Mouse (Mus musculus): ENCODE measurements at regions not wholly inside any gene's neighbourhood (a gene's known extent, or its start where the extent isn't known, plus 50 kb on each side); places are given as distances from the start of the nearest gene placed in this dataset.
A peak's percentile ranks its signal among the peaks of the same experiment; 100 is the strongest.

DNA sequence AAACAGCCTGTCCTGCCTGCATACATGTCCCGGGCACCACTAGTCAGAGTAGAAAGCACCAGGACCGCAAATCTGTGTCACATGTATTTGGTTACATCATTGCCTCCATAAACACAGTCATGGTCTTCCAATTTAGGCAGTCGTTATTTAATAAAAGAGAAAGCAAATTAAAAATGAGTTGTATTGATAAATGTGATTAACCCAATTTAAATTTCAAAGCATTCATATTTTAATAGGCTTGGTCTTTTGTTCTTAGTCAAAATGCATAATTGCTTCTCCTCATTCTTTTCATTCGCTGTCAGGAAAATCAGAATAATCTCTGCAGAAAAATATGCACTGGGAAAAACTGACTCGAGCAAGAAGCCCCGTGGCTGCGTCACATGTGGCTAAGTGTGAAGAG lies 307.3 kb upstream of the Id4 start:
- Histone ChIP-seq H3K9ac (replicated peaks; ENCODE audit: low read depth, low read length) (no peak overlapping the region), H3K36me3 (ENCODE audit: control insufficient read depth, insufficient read depth, low read length) (no peaks in the 10 kb centered on the region), H3K27ac (ENCODE audit: low read depth, low read length) (no peak overlapping the region), H3K4me3 (ENCODE audit: low read depth, low read length) (no peak overlapping the region), H3K4me2 (ENCODE audit: low read depth, low read length) (no peak overlapping the region), H3K4me1 (ENCODE audit: control insufficient read depth, insufficient read depth, low read length) (peaks cover 11% of the 10 kb centered on the region), H3K9me3 (ENCODE audit: control insufficient read depth, low read length) (no peaks in the 10 kb centered on the region), H3K27me3 (ENCODE audit: control insufficient read depth, insufficient read depth, low read length) (no peaks in the 10 kb centered on the region)
- ATAC-seq (ENCODE audit: low read depth) = no peak
- WGBS = 70% methylated on average over 7 of the region's 7 CpGs

DNA sequence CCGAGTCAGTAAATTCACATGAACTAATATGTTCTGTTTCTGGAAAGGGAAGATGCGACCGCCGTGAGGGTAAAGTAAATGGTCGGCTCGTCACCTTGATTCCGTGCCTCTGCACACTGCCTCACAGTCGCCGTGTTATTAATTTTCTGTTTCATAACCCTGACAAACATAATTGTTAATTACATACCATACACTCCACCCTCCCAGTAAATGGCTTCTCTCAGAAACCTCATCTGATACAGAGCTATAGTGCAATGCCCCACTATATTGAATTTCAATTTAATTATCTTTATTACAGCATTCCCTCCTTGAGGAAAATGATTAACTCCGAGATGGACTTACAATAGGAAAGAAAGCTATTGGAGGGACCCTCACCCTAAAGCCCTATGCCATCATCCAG lies 305.5 kb upstream of the Id4 start:
- WGBS = 44% methylated on average over 10 of the region's 10 CpGs
- Histone ChIP-seq H3K4me1 (ENCODE audit: control insufficient read depth, insufficient read depth, low read length) (peaks cover 11% of the 10 kb centered on the region), H3K9ac (replicated peaks; ENCODE audit: low read depth, low read length) (no peak overlapping the region), H3K36me3 (ENCODE audit: control insufficient read depth, insufficient read depth, low read length) (no peaks in the 10 kb centered on the region), H3K4me3 (ENCODE audit: low read depth, low read length) (no peak overlapping the region), H3K9me3 (ENCODE audit: control insufficient read depth, low read length) (no peaks in the 10 kb centered on the region), H3K4me2 (ENCODE audit: low read depth, low read length) (no peak overlapping the region), H3K27ac (ENCODE audit: low read depth, low read length) (no peak overlapping the region), H3K27me3 (ENCODE audit: control insufficient read depth, insufficient read depth, low read length) (no peaks in the 10 kb centered on the region)
- ATAC-seq (ENCODE audit: low read depth) = peak; percentile 63; the same call in 1 of the 2 replicates

DNA sequence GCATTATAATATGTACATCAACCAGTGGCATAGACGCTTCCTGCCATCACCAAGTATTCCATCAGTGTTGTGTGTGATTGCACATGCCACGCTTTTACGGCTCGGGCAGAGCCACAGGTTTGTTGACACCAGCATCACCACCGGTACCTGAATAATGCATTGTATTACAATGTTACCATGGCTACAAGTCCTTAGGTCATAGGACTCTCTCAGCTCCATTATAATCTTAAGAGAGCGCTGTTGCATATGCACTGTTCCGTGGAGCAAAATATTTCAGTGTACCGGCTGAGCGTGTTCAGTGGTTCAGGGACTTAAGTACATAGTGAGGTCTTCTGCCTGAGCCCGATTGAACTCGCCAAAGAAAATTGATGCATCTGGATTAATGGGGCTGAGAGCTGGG lies 303.4 kb upstream of the Id4 start:
- H3K27me3 ChIP-seq (ENCODE audit: control insufficient read depth, insufficient read depth, low read length) = no peaks in the 10 kb centered on the region
- 66% methylated on average over 11 of the region's 11 CpGs for WGBS
- no peaks in the 10 kb centered on the region for H3K36me3 ChIP-seq (ENCODE audit: control insufficient read depth, insufficient read depth, low read length)
- H3K4me3 ChIP-seq (ENCODE audit: low read depth, low read length) = no peak overlapping the region
- no peak overlapping the region for H3K27ac ChIP-seq (ENCODE audit: low read depth, low read length)
- H3K4me1 ChIP-seq (ENCODE audit: control insufficient read depth, insufficient read depth, low read length) = peaks cover 8% of the 10 kb centered on the region
- no peaks in the 10 kb centered on the region for H3K9me3 ChIP-seq (ENCODE audit: control insufficient read depth, low read length)
- H3K4me2 ChIP-seq (ENCODE audit: low read depth, low read length) = no peak overlapping the region
- H3K9ac ChIP-seq (replicated peaks; ENCODE audit: low read depth, low read length) = no peak overlapping the region
- ATAC-seq (ENCODE audit: low read depth) = no peak; the same call in 1 of the 2 replicates

DNA sequence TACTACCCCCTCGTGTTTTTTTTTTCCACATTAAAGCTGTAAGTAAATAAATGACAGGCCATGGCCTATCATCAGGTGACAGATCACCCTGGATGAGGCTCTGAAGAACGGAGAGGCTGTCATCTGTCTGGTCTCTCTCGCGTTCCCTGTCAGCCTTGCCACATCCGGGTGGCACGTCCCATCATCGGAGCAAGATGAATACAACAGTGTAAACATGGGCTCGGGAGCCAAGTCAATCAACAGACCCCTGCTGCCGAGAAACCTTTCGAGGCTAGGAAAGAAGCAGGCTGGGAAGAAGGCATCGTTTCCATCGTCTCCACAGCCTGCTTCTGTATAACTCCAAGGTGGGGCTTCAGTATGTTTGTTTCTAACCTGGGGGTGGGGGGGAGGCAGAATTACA lies 286.8 kb upstream of the Id4 start:
- H3K9ac ChIP-seq (replicated peaks; ENCODE audit: low read depth, low read length) = no peak overlapping the region
- no peaks in the 10 kb centered on the region for H3K36me3 ChIP-seq (ENCODE audit: control insufficient read depth, insufficient read depth, low read length)
- H3K4me1 ChIP-seq (ENCODE audit: control insufficient read depth, insufficient read depth, low read length) = peaks cover 3% of the 10 kb centered on the region; the same call in 1 of the 2 replicates
- H3K4me3 ChIP-seq (ENCODE audit: low read depth, low read length) = no peak overlapping the region
- no peak overlapping the region for H3K27ac ChIP-seq (ENCODE audit: low read depth, low read length)
- H3K4me2 ChIP-seq (ENCODE audit: low read depth, low read length) = peak overlapping the region; percentile 0; the same call in 1 of the 2 replicates
- ATAC-seq (ENCODE audit: low read depth) = no peak
- no peaks in the 10 kb centered on the region for H3K9me3 ChIP-seq (ENCODE audit: control insufficient read depth, low read length)
- WGBS = 46% methylated on average over 12 of the region's 12 CpGs
- H3K27me3 ChIP-seq (ENCODE audit: control insufficient read depth, insufficient read depth, low read length) = no peaks in the 10 kb centered on the region

DNA sequence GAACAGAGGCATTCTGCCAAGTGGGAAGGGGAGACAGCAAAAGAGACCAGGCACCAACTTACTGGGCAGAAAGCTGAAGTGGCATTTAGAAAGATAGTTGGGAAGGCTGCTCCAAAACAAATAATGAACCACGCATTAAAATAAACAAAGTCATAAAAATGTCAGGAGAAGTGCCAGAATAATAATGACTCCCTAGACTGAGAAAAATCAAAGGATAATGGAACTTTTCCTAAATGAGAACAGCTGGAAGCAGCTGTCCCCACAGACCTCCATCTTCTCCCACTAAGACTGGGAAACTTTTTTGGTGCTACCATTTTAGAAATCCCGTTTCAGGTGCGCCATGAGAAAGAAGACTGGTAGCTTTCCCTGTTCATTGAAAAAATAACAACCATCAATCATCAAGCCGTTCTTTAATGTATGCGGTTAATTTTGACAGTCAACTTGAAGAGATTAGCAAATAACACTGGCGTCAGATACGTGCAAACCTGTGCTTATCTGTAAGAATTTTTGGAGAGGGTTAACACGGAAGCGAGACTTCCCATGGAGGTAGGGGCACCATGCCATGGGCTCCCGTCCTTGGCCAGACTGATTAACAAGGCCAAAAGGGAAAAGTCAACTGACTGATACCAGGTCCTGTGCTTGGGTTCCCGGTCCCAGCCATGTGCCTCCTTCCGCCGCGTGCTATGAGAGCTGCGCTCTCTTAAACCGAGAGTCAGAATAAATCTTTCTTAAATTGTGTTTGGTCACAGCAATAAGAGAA lies 286.1 kb upstream of the Id4 start:
- no peak for ATAC-seq (ENCODE audit: low read depth)
- Histone ChIP-seq H3K9ac (replicated peaks; ENCODE audit: low read depth, low read length) (no peak overlapping the region), H3K4me1 (ENCODE audit: control insufficient read depth, insufficient read depth, low read length) (peaks cover 3% of the 10 kb centered on the region; the same call in 1 of the 2 replicates), H3K4me3 (ENCODE audit: low read depth, low read length) (no peak overlapping the region), H3K9me3 (ENCODE audit: control insufficient read depth, low read length) (no peaks in the 10 kb centered on the region), H3K4me2 (ENCODE audit: low read depth, low read length) (no peak overlapping the region), H3K27ac (ENCODE audit: low read depth, low read length) (no peak overlapping the region), H3K36me3 (ENCODE audit: control insufficient read depth, insufficient read depth, low read length) (no peaks in the 10 kb centered on the region), H3K27me3 (ENCODE audit: control insufficient read depth, insufficient read depth, low read length) (no peaks in the 10 kb centered on the region)
- 82% methylated on average over 16 of the region's 16 CpGs for WGBS

DNA sequence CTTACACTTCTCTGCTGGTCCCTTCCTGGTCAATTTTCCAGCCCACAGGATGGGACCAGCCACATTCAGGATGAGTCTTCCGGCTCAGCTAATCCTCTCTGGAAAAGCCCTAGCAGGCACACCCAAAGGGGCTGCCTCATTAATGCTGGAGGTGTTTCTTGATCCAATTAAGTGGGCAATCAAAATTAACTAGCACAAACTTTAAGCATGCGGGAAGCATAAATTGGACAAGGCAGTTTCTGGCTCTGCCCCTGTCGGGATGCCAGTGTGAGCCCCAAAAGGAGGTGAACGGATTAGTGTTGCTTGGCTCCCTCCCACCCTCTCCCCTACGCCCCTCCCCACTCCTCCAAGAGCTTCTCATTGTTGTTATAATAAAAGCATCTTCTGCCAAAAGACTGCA lies 262.5 kb upstream of the Id4 start:
- ATAC-seq (ENCODE audit: low read depth) = no peak
- Histone ChIP-seq H3K27ac (ENCODE audit: low read depth, low read length) (no peak overlapping the region), H3K9me3 (ENCODE audit: control insufficient read depth, low read length) (no peaks in the 10 kb centered on the region), H3K4me3 (ENCODE audit: low read depth, low read length) (no peak overlapping the region), H3K27me3 (ENCODE audit: control insufficient read depth, insufficient read depth, low read length) (no peaks in the 10 kb centered on the region), H3K36me3 (ENCODE audit: control insufficient read depth, insufficient read depth, low read length) (no peaks in the 10 kb centered on the region), H3K4me1 (ENCODE audit: control insufficient read depth, insufficient read depth, low read length) (no peaks in the 10 kb centered on the region), H3K9ac (replicated peaks; ENCODE audit: low read depth, low read length) (no peak overlapping the region), H3K4me2 (ENCODE audit: low read depth, low read length) (no peak overlapping the region)
- WGBS = 53% methylated on average over 5 of the region's 5 CpGs

DNA sequence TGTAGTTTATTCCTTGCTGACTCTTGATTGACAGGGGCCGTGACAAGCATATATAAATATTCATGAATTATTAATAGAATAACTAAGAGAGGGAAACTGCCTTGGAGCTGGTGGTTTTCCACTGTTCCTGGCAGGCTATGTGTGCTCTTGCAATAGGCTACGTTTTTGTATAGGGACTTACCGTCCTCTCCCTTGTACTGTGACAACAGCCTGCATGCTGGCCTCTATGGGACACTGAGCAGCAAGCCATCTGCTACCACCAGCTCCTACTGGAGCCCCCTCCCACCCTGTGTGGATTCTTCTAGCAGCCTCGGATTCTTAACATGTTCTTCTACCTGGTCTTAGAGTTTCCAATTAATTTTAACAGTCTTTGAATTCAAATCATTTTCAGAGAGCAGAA lies 261.6 kb upstream of the Id4 start:
- Histone ChIP-seq H3K9ac (replicated peaks; ENCODE audit: low read depth, low read length) (no peak overlapping the region), H3K4me2 (ENCODE audit: low read depth, low read length) (no peak overlapping the region), H3K27me3 (ENCODE audit: control insufficient read depth, insufficient read depth, low read length) (no peaks in the 10 kb centered on the region), H3K9me3 (ENCODE audit: control insufficient read depth, low read length) (no peaks in the 10 kb centered on the region), H3K27ac (ENCODE audit: low read depth, low read length) (no peak overlapping the region), H3K4me1 (ENCODE audit: control insufficient read depth, insufficient read depth, low read length) (no peaks in the 10 kb centered on the region), H3K36me3 (ENCODE audit: control insufficient read depth, insufficient read depth, low read length) (no peaks in the 10 kb centered on the region), H3K4me3 (ENCODE audit: low read depth, low read length) (no peak overlapping the region)
- no peak for ATAC-seq (ENCODE audit: low read depth)
- 66% methylated on average over 4 of the region's 4 CpGs for WGBS

DNA sequence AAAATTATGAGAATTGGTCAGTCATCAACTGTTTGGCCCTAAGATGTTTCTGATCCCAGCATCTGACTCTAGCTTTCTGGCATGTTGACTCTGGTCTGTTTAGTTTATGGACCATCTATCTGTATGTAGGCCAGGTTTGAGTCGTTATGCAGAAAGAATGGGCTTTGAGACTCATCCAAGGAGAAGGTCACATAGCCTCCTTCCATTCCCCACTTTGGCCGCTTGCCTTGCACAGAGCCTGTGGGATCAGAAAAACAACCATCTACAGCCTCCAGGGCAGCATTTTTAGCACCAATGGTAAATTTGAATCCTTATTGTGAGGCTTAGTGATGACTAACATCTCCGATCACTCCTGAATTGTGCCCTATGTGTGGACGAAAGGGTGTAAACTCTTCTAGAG lies 257.9 kb upstream of the Id4 start:
- WGBS = 96% methylated on average over 4 of the region's 4 CpGs
- Histone ChIP-seq H3K9ac (replicated peaks; ENCODE audit: low read depth, low read length) (no peak overlapping the region), H3K27me3 (ENCODE audit: control insufficient read depth, insufficient read depth, low read length) (no peaks in the 10 kb centered on the region), H3K36me3 (ENCODE audit: control insufficient read depth, insufficient read depth, low read length) (no peaks in the 10 kb centered on the region), H3K27ac (ENCODE audit: low read depth, low read length) (no peak overlapping the region), H3K9me3 (ENCODE audit: control insufficient read depth, low read length) (no peaks in the 10 kb centered on the region), H3K4me1 (ENCODE audit: control insufficient read depth, insufficient read depth, low read length) (no peaks in the 10 kb centered on the region), H3K4me3 (ENCODE audit: low read depth, low read length) (no peak overlapping the region), H3K4me2 (ENCODE audit: low read depth, low read length) (no peak overlapping the region)
- ATAC-seq (ENCODE audit: low read depth) = no peak

DNA sequence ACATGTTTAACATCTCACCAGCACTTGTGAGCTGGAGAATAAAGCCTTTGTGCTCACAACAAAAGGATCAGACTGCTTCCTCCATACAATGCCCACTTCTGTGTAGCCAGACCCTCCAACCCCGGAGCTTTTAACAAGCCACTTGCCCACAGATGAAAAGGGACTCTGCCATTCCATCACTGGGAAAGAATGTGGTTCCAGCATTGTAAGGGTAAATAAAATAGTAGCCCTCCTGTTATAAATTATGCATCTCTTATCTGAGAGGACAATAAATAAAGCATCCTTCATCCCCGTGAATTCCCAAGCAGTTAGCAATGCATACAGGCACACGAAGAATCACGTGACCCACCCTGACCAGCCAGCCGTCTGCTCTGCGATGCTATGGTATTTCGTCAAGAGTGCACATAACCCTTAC lies 247.7 kb upstream of the Id4 start:
- ATAC-seq (ENCODE audit: low read depth) = peak; percentile 68; the same call in 1 of the 2 replicates
- H3K9me3 ChIP-seq (ENCODE audit: control insufficient read depth, low read length) = no peaks in the 10 kb centered on the region
- no peak overlapping the region for H3K27ac ChIP-seq (ENCODE audit: low read depth, low read length)
- 0 out of 2 replicates have a peak overlapping the region, but pooled peaks have one; percentile 0 for H3K4me2 ChIP-seq (ENCODE audit: low read depth, low read length)
- H3K36me3 ChIP-seq (ENCODE audit: control insufficient read depth, insufficient read depth, low read length) = no peaks in the 10 kb centered on the region
- no peaks in the 10 kb centered on the region for H3K27me3 ChIP-seq (ENCODE audit: control insufficient read depth, insufficient read depth, low read length)
- WGBS = 15% methylated on average over 7 of the region's 7 CpGs
- H3K4me1 ChIP-seq (ENCODE audit: control insufficient read depth, insufficient read depth, low read length) = peaks cover 10% of the 10 kb centered on the region; the same call in 1 of the 2 replicates
- H3K4me3 ChIP-seq (ENCODE audit: low read depth, low read length) = no peak overlapping the region
- H3K9ac ChIP-seq (replicated peaks; ENCODE audit: low read depth, low read length) = no peak overlapping the region

Measured in neural tube, embryonic 14.5 days (tissue).